Mouse (Mus musculus) bone marrow macrophage, adult 2 months (primary cell): Measurements from ENCODE around the gene Ank3.

Experiments
- CTCF ChIP-seq: IDR thresholded peaks from 2 replicates; pipeline ENCODE4 v1.5.1; 2012; ENCODE audit warnings: low read depth, mild to moderate bottlenecking, low read length, moderate library complexity
- POLR2A ChIP-seq: IDR thresholded peaks from 2 replicates; pipeline ENCODE4 v1.6.1; 2012; ENCODE audit warnings: mild to moderate bottlenecking, low read depth, low read length, borderline replicate concordance

DNA sequence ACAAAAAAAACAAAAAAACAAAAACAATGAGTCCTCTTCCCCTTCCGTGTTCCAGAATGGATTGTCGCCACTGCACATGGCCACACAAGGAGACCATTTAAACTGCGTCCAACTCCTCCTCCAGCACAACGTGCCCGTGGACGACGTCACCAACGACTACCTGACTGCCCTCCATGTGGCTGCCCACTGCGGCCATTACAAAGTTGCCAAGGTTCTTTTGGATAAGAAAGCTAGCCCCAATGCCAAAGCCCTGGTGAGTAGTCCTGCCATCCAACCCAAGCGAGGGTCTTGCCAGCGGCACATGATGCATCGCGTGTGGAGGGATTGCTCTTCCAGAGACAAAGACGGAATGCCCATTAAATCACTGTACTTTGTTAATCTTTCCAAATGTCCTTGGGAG lies 472.4 kb downstream of the Ank3 start:
- TF ChIP-seq CTCF (no peak), POLR2A (no peak)
